Comparison of ENCODE assay signal across 9 mouse cellular contexts in genomic region chr14:45565216-45566065, GRCm38 (mm10). TPM values are rescaled to one million over a fixed set of nuclear protein-coding genes. Genes with fewer than 3 reads are reported as not detected.
DNase-seq lines count a peak whose midpoint lies in the region; ATAC-seq lines count a peak whose summit lies in the region.
"Had no signal": no experiment of that assay in that cellular context is flagged by ENCODE, and none has a peak within 500 bp of the region (broad histone marks: within the 10 kb centered on the region; RNA-seq: fewer than 3 reads in every experiment).

No protein-coding gene starts in this region.

- H3K4me3 ChIP-seq in hindbrain, embryonic 10.5 days, result peak overlapping the region; percentile 50
- H3K4me3 ChIP-seq in midbrain, embryonic 10.5 days, result peak overlapping the region; percentile 52
- no peak overlapping the region for H3K4me3 ChIP-seq in stomach, embryonic 14.5 days (ENCODE audit: low read depth, low read length)

- peaks cover 21% of the 10 kb centered on the region; the same call in 1 of the 2 replicates for H3K27me3 ChIP-seq in hindbrain, embryonic 10.5 days (ENCODE audit: insufficient read depth, poor library complexity, severe bottlenecking)
- peaks cover 18% of the 10 kb centered on the region for H3K27me3 ChIP-seq in midbrain, embryonic 10.5 days (ENCODE audit: low read depth, poor library complexity, severe bottlenecking)
- no peaks in the 10 kb centered on the region for H3K27me3 ChIP-seq in stomach, embryonic 14.5 days (ENCODE audit: control insufficient read depth, insufficient read depth, low read length)

- intact Hi-C loops in left cerebral cortex, postnatal 4 days (cut with DNase I), result no loop called here

- ATAC-seq in stomach, embryonic 14.5 days (ENCODE audit: insufficient number of reproducible peaks, insufficient read depth, low FRiP score, low read depth), result peak; percentile 54; the same call in 1 of the 2 replicates

- no peaks in the 10 kb centered on the region for H3K36me3 ChIP-seq in hindbrain, embryonic 10.5 days
- no peaks in the 10 kb centered on the region for H3K36me3 ChIP-seq in midbrain, embryonic 10.5 days
- no peaks in the 10 kb centered on the region for H3K36me3 ChIP-seq in stomach, embryonic 14.5 days (ENCODE audit: control insufficient read depth, insufficient read depth, low read length)

- peak overlapping the region; percentile 39 for H3K4me2 ChIP-seq in stomach, embryonic 14.5 days (replicated peaks; ENCODE audit: low read depth, low read length)

- 0 out of 2 replicates have a peak overlapping the region, but pooled peaks have one; percentile 1 for H3K9ac ChIP-seq in stomach, embryonic 14.5 days (replicated peaks; ENCODE audit: low read depth, low read length)

- DNase-seq in urinary bladder, adult 18-20 months (ENCODE audit: low spot score in 2 of 2), result peak; percentile 8 to 18
- DNase-seq in urinary bladder, postnatal 10 days (ENCODE audit: low spot score), result no peak
- DNase-seq in frontal cortex, postnatal 36 days (ENCODE audit: low spot score in 2 of 2), result peak; percentile 47 to 52
- DNase-seq in hindbrain, embryonic 10.5 days (ENCODE audit: low spot score), result peak; percentile 57
- peak; percentile 13 for DNase-seq in left cerebral cortex, postnatal 4 days
- peak; percentile 51 for DNase-seq in midbrain, embryonic 10.5 days (ENCODE audit: low spot score)
- DNase-seq in cerebellum, adult 9-11 months, result no peak

- H3K4me1 ChIP-seq in hindbrain, embryonic 10.5 days (replicated peaks), result peaks cover 25% of the 10 kb centered on the region
- peaks cover 16% of the 10 kb centered on the region for H3K4me1 ChIP-seq in midbrain, embryonic 10.5 days
- 0 out of 2 replicates have a peak, but pooled peaks cover 3% of the 10 kb centered on the region for H3K4me1 ChIP-seq in stomach, embryonic 14.5 days (ENCODE audit: control insufficient read depth, insufficient read depth, low read length)

- 7% methylated on average over 20 of the region's 20 CpGs for WGBS in hindbrain, embryonic 10.5 days
- 7% methylated on average over 20 of the region's 20 CpGs for WGBS in midbrain, embryonic 10.5 days
- 7% methylated on average over 20 of the region's 20 CpGs for WGBS in stomach, embryonic 14.5 days

- no peaks in the 10 kb centered on the region for H3K9me3 ChIP-seq in hindbrain, embryonic 10.5 days
- no peaks in the 10 kb centered on the region for H3K9me3 ChIP-seq in midbrain, embryonic 10.5 days (replicated peaks)
- no peaks in the 10 kb centered on the region for H3K9me3 ChIP-seq in stomach, embryonic 14.5 days (ENCODE audit: control insufficient read depth, low read depth, low read length)

- peak overlapping the region; percentile 47 for H3K27ac ChIP-seq in hindbrain, embryonic 10.5 days
- peak overlapping the region; percentile 69 for H3K27ac ChIP-seq in midbrain, embryonic 10.5 days (replicated peaks)
- H3K27ac ChIP-seq in stomach, embryonic 14.5 days (ENCODE audit: low read length), result peak overlapping the region; percentile 82
- H3K27ac ChIP-seq: macrophage had no signal

RNA-seq across cellular contexts. Expression of gene Fermt2, which starts 35.5 kb away (rescaled TPM):
- polyA plus RNA-seq in hindbrain, embryonic 10.5 days (2016; fragmentation: Nextera tagmentation; extraction: Ambion mirVana), result 74.3 and 89.6 TPM in 2 replicates
- 10 to 100 TPM; 72.8 to 77.2 TPM for total RNA-seq in left cerebral cortex, postnatal 4 days (2021)
- 72.8 and 82.8 TPM in 2 replicates for polyA plus RNA-seq in midbrain, embryonic 10.5 days (2016; fragmentation: Nextera tagmentation; extraction: Ambion mirVana)
- 223 and 245 TPM in 2 replicates for polyA plus RNA-seq in stomach, embryonic 14.5 days (2014; fragmentation: Nextera tagmentation; extraction: Ambion mirVana)
- polyA plus RNA-seq: macrophage had no signal

Comparison
In these comparisons a context has a peak if more than half of its experiments do, and no peak if none do; other contexts are left out.
1. DNase-seq: peak in urinary bladder, adult 18-20 months (2 of 2), frontal cortex, postnatal 36 days (2 of 2), hindbrain, embryonic 10.5 days (single experiment), left cerebral cortex, postnatal 4 days (single experiment) and midbrain, embryonic 10.5 days (single experiment); none in urinary bladder, postnatal 10 days (single experiment) and cerebellum, adult 9-11 months (single experiment).
2. Peak in every context shown above with its lines, with median percentiles within 50 percentile points of each other: H3K27ac ChIP-seq.